Mouse (Mus musculus): ENCODE results near the gene Tmod2. TPM values are rescaled to one million over a fixed set of nuclear protein-coding genes. Genes with fewer than 3 reads are reported as not detected.

Gene Tmod2
- total RNA-seq, 2 experiments from 2014 or later, result 370 to 392 TPM

DNA sequence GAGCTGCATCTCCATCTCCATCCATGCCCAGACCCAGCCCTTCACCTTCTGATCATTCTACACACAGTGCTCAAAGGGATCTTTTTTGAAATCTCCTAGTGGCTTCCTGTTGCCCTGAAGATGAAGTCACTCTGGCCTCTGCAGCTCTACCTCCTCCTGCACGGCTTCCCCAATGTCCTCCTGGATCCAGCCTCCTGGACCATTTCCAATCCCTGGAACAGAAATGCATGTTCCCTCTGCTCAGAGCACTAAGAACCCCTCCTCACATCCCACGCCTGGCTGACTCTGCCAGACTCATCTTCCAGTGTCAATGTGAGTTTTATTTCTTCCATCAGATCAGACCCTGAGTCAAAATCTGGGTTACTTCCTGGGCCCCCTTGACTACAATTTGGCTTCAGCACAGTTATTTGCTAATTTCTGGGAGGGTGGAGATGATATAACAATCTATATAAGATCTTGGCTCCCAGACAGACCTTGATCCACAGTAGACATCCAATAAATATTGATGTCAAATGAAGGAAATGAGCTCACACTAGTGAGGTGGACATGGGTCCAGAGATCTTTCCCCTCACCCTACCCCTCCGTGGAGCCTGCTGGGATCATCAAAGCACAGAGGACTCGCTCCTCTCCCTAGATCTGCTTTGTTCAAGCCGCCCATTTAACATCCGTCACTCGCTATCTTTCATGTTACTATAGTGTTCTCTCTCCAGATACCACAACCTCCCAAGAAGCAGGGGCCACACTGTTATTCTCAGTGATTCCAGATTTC is 10.8 kb downstream of the Tmod2 start:
- peak in 1 of 2 experiments; percentile 64 for DNase-seq

- DNase-seq, result peak in 1 of 2 experiments; percentile 61
Measured at GRCm38 (mm10) chr9:75599191-75599841, 11.8 kb downstream of the Tmod2 start.

DNA sequence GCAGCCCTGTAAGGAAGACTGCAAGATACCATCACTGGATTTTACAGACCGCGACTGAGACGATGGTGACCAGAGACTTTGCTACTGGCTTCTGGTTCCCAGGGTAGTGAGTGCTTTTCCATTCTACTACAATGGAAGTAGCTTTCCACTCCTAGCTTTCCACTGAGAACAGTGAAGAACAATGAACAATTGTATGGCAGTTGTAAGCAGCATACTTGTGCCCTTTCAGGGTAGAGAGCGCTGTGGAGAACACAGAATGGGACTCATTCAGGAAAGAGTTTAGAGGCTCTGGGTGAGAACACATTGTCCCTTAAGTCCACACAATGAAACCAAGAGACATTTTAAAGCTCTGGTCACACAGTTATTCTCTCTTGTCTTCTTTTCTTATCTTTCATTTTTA is 13.5 kb downstream of the Tmod2 start:
- no peak for DNase-seq

- DNase-seq, result no peak
Measured at GRCm38 (mm10) chr9:75597036-75597435, 14.1 kb downstream of the Tmod2 start.

- no peak for DNase-seq
Measured at GRCm38 (mm10) chr9:75593481-75593880, 17.6 kb downstream of the Tmod2 start.

DNA sequence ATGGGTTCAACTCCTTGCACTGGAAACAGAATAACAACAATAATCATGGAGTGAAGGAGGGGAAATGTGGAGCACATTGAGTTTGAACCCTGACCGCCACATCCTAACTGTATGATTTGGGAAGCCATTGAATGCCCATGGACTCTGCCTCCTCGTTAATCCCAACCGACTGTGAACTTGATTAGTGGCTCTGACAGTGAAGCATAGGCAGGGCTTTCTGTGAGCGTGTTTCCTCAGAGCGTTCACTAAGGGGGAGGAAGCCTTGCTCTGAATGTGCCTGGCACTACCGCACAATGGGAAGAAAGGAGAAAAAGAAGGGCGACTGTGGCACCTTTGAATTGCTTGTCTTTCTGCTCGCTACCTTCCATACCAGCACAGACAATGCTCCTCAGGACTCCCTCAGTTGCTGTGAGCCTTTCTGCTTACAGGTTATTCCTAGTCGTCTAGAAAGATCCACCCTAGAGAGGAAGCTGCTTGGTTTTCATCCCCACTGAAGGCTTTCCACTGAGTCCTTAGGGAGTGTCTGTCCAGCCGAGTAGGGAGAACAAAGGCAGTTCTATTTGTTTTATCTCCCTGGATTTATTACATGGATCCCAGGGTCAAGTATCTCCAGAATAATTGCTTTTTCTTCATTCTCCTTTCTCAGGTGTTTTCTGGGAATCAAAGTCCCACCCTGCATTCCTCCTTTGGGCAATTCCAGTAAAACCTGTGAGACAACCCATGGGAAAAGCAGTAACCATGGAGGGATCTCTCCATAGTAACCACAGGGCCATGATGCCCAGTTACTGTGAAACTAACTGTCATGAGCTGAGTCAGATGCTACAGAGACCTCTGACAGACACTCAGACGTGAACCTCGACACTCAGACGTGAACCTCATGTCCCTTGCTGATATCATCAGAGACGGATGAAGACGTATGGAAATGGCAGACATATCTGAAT is 21.0 kb downstream of the Tmod2 start:
- DNase-seq, result no peak

GRCm38 (mm10) chr9:75581694-75582350 is 29.3 kb downstream of the Tmod2 start:
- DNase-seq, result no peak

DNA sequence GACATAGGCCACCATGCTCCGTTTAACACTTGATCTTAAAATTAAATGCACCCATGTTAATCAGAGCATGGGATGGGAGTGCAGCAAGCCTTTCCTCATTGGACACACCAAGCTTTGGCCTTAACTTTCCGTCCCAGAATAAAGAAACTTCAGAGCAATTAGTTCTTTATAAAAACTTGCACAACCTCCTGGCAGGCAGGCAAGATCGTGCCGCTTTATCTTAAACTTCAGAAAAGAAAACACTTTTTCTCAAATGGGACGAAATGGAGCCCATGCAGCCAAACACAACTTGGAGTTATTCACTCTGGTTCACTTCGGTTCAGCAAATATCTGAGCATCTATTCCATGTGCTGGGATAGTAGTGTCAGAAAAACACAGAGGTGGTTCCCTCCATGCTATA is 31.8 kb downstream of the Tmod2 start:
- DNase-seq, result no peak

- no peak for DNase-seq
Measured at GRCm38 (mm10) chr9:75571036-75571942, 39.8 kb downstream of the Tmod2 start.

- DNase-seq, result no peak
Measured at GRCm38 (mm10) chr9:75568399-75568798, 42.7 kb downstream of the Tmod2 start.

DNA sequence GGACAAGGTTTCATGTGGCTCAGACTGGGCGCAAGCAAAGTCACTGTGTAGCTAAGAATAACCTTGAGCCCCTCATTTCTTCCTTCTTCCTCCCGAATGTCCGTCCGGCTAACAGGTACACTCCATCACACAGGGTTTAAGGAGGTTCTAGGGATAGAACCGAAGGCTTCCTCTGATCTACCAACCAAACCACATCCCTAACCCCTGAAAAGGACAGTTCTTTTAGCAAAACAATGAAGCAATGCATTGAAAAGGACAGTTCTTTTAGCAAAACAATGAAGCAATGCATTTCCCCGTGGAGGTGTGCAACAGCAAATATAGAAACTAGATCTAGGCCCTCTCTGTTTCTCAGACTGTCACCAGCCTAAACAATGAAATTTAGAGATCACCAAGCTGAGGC is 46.2 kb downstream of the Tmod2 start:
- no peak for DNase-seq

DNA sequence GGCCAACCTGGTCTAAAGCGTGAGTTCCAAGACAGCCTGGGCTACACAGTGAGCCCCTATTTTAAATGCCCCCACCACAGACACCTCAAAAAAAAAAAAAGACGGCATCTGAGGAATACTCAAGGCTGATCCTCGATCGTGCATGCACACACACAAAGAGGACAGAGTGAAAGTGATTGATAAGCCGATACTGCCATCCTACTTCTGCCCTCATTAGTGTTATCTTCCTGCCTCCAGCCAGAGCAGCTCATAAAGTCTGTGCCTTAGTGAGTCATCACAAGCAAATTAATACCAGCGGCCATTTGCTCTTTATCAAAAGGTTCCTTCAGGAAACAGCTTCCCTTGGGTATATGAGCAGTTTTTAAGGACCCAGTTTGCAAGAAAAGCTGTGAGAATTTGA is 47.5 kb downstream of the Tmod2 start:
- no peak for DNase-seq

GRCm38 (mm10) chr9:75563176-75563575 is 47.9 kb downstream of the Tmod2 start:
- no peak for DNase-seq

DNA sequence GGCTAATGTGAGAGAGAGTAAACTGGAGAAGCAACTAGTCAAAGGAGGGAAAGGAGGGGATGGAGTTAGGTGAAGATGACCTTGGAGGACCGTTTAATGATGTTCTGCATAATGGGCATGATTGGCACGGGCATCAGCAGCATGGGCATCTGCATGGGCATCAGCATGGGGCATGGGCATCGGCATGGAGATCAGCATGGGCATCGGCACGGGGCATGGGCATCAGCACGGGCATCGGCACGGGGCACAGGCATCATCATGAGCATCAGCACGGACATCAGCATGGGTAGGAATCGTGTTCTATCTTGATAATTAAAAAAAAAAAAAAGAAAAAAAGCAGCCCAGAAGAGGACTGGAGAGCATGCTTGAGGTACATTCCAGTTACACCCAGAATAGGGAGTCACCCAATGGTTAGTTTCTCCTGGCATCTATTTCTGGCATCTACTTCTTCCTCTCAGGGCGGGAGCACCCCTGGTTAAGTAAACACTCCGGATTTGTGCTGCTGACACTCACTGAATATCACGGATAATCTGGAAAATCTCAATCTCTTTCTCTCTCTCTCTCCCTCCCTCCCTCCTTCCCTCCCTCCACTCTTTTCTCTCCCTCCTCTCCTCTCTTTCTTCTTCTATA is 50.0 kb downstream of the Tmod2 start:
- no peak for DNase-seq

- no peak for DNase-seq
Measured at GRCm38 (mm10) chr9:75560353-75560752, 50.8 kb downstream of the Tmod2 start.

- peak; percentile 93 for DNase-seq
Measured at GRCm38 (mm10) chr9:75559512-75560012, 51.6 kb downstream of the Tmod2 start, which contains the start of gene Tmod3. Gene Tmod3, minus strand, starts transcription at chr9:75559657.

- DNase-seq, result peak in 1 of 2 experiments; percentile 19
Measured at GRCm38 (mm10) chr9:75558812-75559511, 52.2 kb downstream of the Tmod2 start.

DNA sequence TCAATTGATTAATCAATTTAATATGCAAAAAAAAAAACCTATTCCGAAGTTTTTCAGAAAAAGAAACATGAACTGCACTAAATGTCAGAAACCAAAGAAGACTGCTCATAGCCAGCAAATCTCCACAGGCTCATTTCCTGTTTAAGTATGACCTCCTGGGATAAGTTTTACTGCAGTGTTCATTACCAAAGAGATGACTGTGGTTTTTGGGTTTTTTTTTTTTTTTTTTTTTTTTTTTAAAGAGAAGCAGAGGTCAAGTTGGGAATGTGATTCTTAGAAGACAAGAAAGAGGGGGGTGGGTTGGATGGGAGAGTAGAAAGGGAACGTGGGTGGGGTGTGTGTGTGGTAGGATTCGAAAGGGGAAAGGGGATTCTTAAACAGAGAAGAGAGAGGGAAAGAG is 52.8 kb downstream of the Tmod2 start:
- DNase-seq, result no peak

DNA sequence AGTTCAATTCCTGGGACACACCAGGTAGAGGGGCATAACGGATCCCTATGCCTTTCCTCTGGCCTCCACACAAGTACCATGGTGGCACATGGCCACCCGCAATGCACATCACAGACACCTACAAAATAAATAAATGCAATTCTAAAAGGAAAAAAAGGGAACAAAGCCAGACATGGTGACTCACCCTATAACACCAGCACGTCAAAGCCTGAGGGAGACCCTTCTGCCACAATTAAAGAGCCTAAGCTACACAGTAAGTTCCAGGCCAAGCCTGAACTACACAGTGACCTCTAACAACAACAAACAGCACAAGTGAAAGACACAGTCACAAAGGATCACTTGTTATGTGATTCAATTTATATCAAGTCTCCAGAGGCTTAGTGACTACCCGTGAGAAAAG is 57.4 kb downstream of the Tmod2 start:
- no peak for DNase-seq

DNA sequence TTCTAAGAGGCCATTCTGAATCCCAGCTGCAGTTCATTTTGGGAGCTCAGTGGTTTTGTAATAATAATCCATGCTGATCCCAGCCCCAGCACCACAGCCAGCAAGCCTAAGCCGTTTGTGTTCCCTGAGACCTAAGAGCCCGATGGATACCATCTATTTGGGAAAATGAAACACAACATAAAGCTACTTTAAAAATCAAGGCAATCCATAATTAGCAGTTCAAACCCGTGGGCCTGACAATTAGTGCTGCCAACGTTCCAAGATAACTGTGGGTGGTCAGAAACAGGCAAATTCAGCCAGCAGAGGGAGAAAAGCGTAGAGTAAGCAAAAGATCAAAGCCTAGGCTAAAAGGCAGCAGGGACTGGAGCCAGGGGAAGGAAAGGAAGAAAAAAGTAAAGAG is 59.8 kb downstream of the Tmod2 start:
- no peak for DNase-seq

Measured in layer of hippocampus, postnatal 36 days (tissue).